Mouse (Mus musculus) splenic B cell, adult 2 months (primary cell): ENCODE results near the gene Fxr2.
A peak's percentile ranks its signal among the peaks of the same experiment; 100 is the strongest.
"Not testable (repeated sequence)": the region's sequence is repeated elsewhere in the genome, so short reads cannot be mapped to it uniquely, and the experiment has no call there.

Source experiments
- DNase-seq: peaks from one replicate; pipeline ENCODE4 v3.0.0-alpha.2; 2011; ENCODE audit warnings: low read depth, low spot score
- H3K27me3 ChIP-seq: 2 replicates; pipeline ENCODE4 v1.6.1; 2012; ENCODE audit warnings: mild to moderate bottlenecking, low read length, moderate library complexity, mixed read lengths; ENCODE audit not compliant: control insufficient read depth, poor library complexity, insufficient read depth, severe bottlenecking
- H3K36me3 ChIP-seq: 2 replicates; pipeline ENCODE4 v1.6.1; 2012; ENCODE audit warnings: mild to moderate bottlenecking, low read length, moderate library complexity, mixed read lengths; ENCODE audit not compliant: control insufficient read depth, poor library complexity, insufficient read depth, severe bottlenecking

Gene Fxr2

GRCm38 (mm10) chr11:69622406-69622805 is 10.4 kb upstream of the Fxr2 start:
- H3K27me3 ChIP-seq: no peaks in the 10 kb centered on the region
- DNase-seq: no peak
- no peaks in the 10 kb centered on the region for H3K36me3 ChIP-seq

- no peaks in the 10 kb centered on the region for H3K27me3 ChIP-seq
- H3K36me3 ChIP-seq: no peaks in the 10 kb centered on the region
- DNase-seq: no peak
These were observed 9.8 kb upstream of the Fxr2 start for GRCm38 (mm10) chr11:69623006-69623405.

GRCm38 (mm10) chr11:69624339-69624738 is 8.5 kb upstream of the Fxr2 start:
- DNase-seq, H3K36me3 ChIP-seq: not testable (repeated sequence)

GRCm38 (mm10) chr11:69628286-69628685 is 4.5 kb upstream of the Fxr2 start:
- Histone ChIP-seq H3K27me3 (no peaks in the 10 kb centered on the region), H3K36me3 (no peaks in the 10 kb centered on the region)
- DNase-seq: peak; percentile 88

More at GRCm38 (mm10) chr11:69624339-69624738, 8.5 kb upstream of the Fxr2 start:
- not testable (repeated sequence) for H3K27me3 ChIP-seq

- peak; percentile 71 for DNase-seq
- no peaks in the 10 kb centered on the region for H3K27me3 ChIP-seq
- no peaks in the 10 kb centered on the region for H3K36me3 ChIP-seq
These were observed 3.0 kb upstream of the Fxr2 start for GRCm38 (mm10) chr11:69629802-69630201.

GRCm38 (mm10) chr11:69633128-69633866 is 507 bp downstream of the Fxr2 start:
- DNase-seq: no peak
- H3K36me3 ChIP-seq: 0 out of 2 replicates have a peak, but pooled peaks cover 1% of the 10 kb centered on the region
- H3K27me3 ChIP-seq: no peaks in the 10 kb centered on the region

GRCm38 (mm10) chr11:69635471-69635870 is 2.7 kb downstream of the Fxr2 start:
- H3K27me3 ChIP-seq: no peaks in the 10 kb centered on the region
- peaks cover 8% of the 10 kb centered on the region; the same call in 1 of the 2 replicates for H3K36me3 ChIP-seq

GRCm38 (mm10) chr11:69645860-69646259 is 13.1 kb downstream of the Fxr2 start:
- no peak for DNase-seq
- peaks cover 41% of the 10 kb centered on the region for H3K36me3 ChIP-seq
- no peaks in the 10 kb centered on the region for H3K27me3 ChIP-seq

More at GRCm38 (mm10) chr11:69635471-69635870, 2.7 kb downstream of the Fxr2 start:
- DNase-seq: no peak

GRCm38 (mm10) chr11:69653399-69653798 is 20.6 kb downstream of the Fxr2 start:
- no peaks in the 10 kb centered on the region for H3K27me3 ChIP-seq
- DNase-seq: no peak
- H3K36me3 ChIP-seq: peaks cover 22% of the 10 kb centered on the region

GRCm38 (mm10) chr11:69654760-69655159 is 22.0 kb downstream of the Fxr2 start:
- Histone ChIP-seq H3K27me3 (no peaks in the 10 kb centered on the region), H3K36me3 (peaks cover 17% of the 10 kb centered on the region)
- DNase-seq: no peak

- DNase-seq: peak; percentile 72
- H3K36me3 ChIP-seq: peaks cover 11% of the 10 kb centered on the region
These were observed 22.7 kb downstream of the Fxr2 start, which contains the start of gene Sox15 for GRCm38 (mm10) chr11:69655264-69656064. Sox15 (plus strand) TSS chr11:69655314.

GRCm38 (mm10) chr11:69656065-69656455 is 23.3 kb downstream of the Fxr2 start:
- DNase-seq: no peak
- Histone ChIP-seq H3K27me3 (no peaks in the 10 kb centered on the region), H3K36me3 (peaks cover 6% of the 10 kb centered on the region)

More at GRCm38 (mm10) chr11:69655264-69656064, 22.7 kb downstream of the Fxr2 start, which contains the start of gene Sox15:
- no peaks in the 10 kb centered on the region for H3K27me3 ChIP-seq

- peaks cover 2% of the 10 kb centered on the region for H3K36me3 ChIP-seq
- no peaks in the 10 kb centered on the region for H3K27me3 ChIP-seq
- peak; percentile 79 for DNase-seq
These were observed 24.0 kb downstream of the Fxr2 start for GRCm38 (mm10) chr11:69656617-69657461.

GRCm38 (mm10) chr11:69657462-69657881 is 24.7 kb downstream of the Fxr2 start:
- H3K36me3 ChIP-seq: no peaks in the 10 kb centered on the region; the same call in 1 of the 2 replicates
- no peaks in the 10 kb centered on the region for H3K27me3 ChIP-seq
- DNase-seq: no peak
